Mouse (Mus musculus) liver, adult 2 months (tissue): ENCODE results near the gene Dgkq.

Experiments used
- CTCF ChIP-seq: fragments of 200-500 bp; IDR thresholded peaks from 2 replicates; pipeline ENCODE4 v1.5.1; 2011; ENCODE audit warnings: low read depth, low read length, control low read depth
- POLR2A ChIP-seq: fragments of 200-500 bp; IDR thresholded peaks from 2 replicates; pipeline ENCODE4 v1.6.1; 2011; ENCODE audit warnings: low read length, control low read depth; ENCODE audit not compliant: insufficient read depth; ENCODE audit errors: extremely low read depth

DNA sequence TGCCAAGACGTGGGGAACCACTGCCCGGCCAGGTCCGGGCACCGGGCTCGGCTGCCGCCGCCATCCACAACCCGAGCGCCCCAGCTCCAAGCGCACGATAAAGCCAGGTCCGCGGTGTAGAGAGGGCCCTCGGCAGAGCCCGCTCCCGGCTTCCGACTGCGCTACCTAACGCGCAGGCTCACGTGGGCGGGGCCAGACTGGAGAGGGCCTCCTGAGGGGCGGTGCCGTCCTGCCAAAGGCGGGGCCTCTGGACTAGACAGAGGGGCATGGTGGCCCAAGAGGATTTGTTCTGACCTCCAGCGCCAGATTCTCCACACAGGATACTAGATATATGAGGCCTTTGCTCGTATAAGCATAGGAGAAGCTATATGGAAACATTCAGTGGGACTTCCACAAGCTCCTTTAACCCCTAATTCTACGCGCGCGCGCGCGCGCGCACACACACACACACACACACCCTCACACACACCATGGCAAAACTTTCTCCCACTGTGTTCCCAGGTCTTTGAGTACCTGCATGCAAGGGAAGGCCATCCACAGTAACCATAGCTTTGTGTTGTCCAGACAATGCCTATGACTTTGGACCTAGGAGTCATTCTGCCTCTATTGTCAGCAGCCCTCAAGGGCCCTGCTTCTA lies 8.7 kb downstream of the Dgkq start:
- peak; percentile 83; the same call in 1 of the 2 replicates for TF ChIP-seq POLR2A
- no peak for TF ChIP-seq CTCF
